Mouse (Mus musculus): Measurements from ENCODE around the gene Cyld. TPM values are rescaled to one million over a fixed set of nuclear protein-coding genes. Genes with fewer than 3 reads are reported as not detected.

The Cyld gene
- polyA plus RNA-seq, 1 experiment from 2014 or later: 9.5 TPM

GRCm38 (mm10) chr8:88701611-88702010 lies 4.8 kb downstream of the Cyld start:
- Histone ChIP-seq H3K4me3 (ENCODE audit: low read depth, low read length) (no peak overlapping the region), H3K36me3 (ENCODE audit: insufficient read depth, low read length) (no peaks in the 10 kb centered on the region), H3K27ac (ENCODE audit: low read length) (no peak overlapping the region), H3K4me1 (ENCODE audit: insufficient read depth, low read depth, low read length) (no peaks in the 10 kb centered on the region; the same call in 1 of the 2 replicates), H3K4me2 (replicated peaks; ENCODE audit: low read depth, low read length) (no peak overlapping the region), H3K9me3 (ENCODE audit: low read length) (no peaks in the 10 kb centered on the region), H3K27me3 (replicated peaks; ENCODE audit: insufficient read depth, low read length) (no peaks in the 10 kb centered on the region), H3K9ac (replicated peaks; ENCODE audit: low read depth) (no peak overlapping the region)
- DNase-seq (ENCODE audit: low spot score) (peak; percentile 29), ATAC-seq (no peak)
- peak; percentile 57 for TF ChIP-seq CTCF (IDR thresholded peaks at IDR 0.05)
- TF ChIP-seq EP300 (IDR thresholded peaks at IDR 0.05): no peak
- WGBS: 25% methylated on average over 2 of the region's 2 CpGs

- ATAC-seq: no peak
- WGBS: 81% methylated on average over 3 of the region's 3 CpGs
- H3K27ac ChIP-seq (ENCODE audit: low read length): no peak overlapping the region
Observed at GRCm38 (mm10) chr8:88702816-88703215, 6.0 kb downstream of the Cyld start.

GRCm38 (mm10) chr8:88723256-88723963 lies 26.6 kb downstream of the Cyld start:
- H3K36me3 ChIP-seq (ENCODE audit: insufficient read depth, low read length): peaks cover 2% of the 10 kb centered on the region; the same call in 1 of the 2 replicates
- no peak overlapping the region for H3K9ac ChIP-seq (replicated peaks; ENCODE audit: low read depth)
- DNase-seq (ENCODE audit: low spot score) (no peak), ATAC-seq (no peak)
- H3K9me3 ChIP-seq (ENCODE audit: low read length): no peaks in the 10 kb centered on the region
- no peaks in the 10 kb centered on the region for H3K4me1 ChIP-seq (ENCODE audit: insufficient read depth, low read depth, low read length)
- H3K4me3 ChIP-seq (ENCODE audit: low read depth, low read length): no peak overlapping the region
- H3K27ac ChIP-seq (ENCODE audit: low read length): no peak overlapping the region
- WGBS: 94% methylated on average over 2 of the region's 2 CpGs
- no peaks in the 10 kb centered on the region for H3K27me3 ChIP-seq (replicated peaks; ENCODE audit: insufficient read depth, low read length)
- H3K4me2 ChIP-seq (replicated peaks; ENCODE audit: low read depth, low read length): no peak overlapping the region
- TF ChIP-seq EP300 (IDR thresholded peaks at IDR 0.05) (no peak), CTCF (IDR thresholded peaks at IDR 0.05) (no peak)

More at GRCm38 (mm10) chr8:88702816-88703215, 6.0 kb downstream of the Cyld start:
- Histone ChIP-seq H3K4me2 (replicated peaks; ENCODE audit: low read depth, low read length) (no peak overlapping the region), H3K4me1 (ENCODE audit: insufficient read depth, low read depth, low read length) (no peaks in the 10 kb centered on the region; the same call in 1 of the 2 replicates), H3K9me3 (ENCODE audit: low read length) (no peaks in the 10 kb centered on the region), H3K9ac (replicated peaks; ENCODE audit: low read depth) (no peak overlapping the region), H3K4me3 (ENCODE audit: low read depth, low read length) (no peak overlapping the region), H3K27me3 (replicated peaks; ENCODE audit: insufficient read depth, low read length) (no peaks in the 10 kb centered on the region), H3K36me3 (ENCODE audit: insufficient read depth, low read length) (no peaks in the 10 kb centered on the region)
- TF ChIP-seq EP300 (IDR thresholded peaks at IDR 0.05) (no peak), CTCF (IDR thresholded peaks at IDR 0.05) (no peak)
- DNase-seq (ENCODE audit: low spot score): no peak

DNA sequence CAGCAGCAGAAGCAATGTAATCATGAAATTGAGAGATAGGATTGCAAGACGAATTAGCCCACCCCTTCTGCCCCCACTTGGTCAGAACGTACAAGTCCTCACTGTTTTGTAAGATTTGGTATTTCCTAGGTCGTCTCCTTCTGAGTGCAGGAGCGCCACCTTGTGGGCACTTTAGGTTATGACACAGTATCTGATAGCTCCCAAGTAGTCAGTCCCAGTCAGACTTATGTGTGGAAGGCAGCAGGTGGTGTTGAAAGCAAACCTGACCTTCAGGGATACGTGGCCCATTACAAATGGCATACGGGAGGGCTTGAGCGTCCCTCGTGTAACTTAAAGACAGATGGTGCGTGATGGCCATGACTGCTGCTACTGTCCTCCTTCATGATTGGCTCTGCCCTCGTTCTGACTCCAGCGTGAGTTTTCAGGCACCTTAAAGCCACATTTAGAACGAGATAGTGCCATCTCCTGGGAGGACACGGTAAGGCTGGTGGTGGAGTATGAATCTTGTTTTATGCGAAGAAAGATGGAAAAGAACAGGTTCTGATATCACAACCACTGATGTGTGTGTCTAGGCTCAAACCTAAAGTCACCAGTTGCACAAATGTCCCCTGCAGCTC lies 58.5 kb downstream of the Cyld start:
- peak; percentile 90 for ATAC-seq
- Histone ChIP-seq H3K9ac (replicated peaks; ENCODE audit: low read depth) (no peak overlapping the region), H3K27ac (ENCODE audit: low read length) (no peak overlapping the region), H3K36me3 (ENCODE audit: insufficient read depth, low read length) (no peaks in the 10 kb centered on the region), H3K9me3 (ENCODE audit: low read length) (no peaks in the 10 kb centered on the region), H3K27me3 (replicated peaks; ENCODE audit: insufficient read depth, low read length) (no peaks in the 10 kb centered on the region), H3K4me1 (ENCODE audit: insufficient read depth, low read depth, low read length) (no peaks in the 10 kb centered on the region), H3K4me3 (ENCODE audit: low read depth, low read length) (no peak overlapping the region), H3K4me2 (replicated peaks; ENCODE audit: low read depth, low read length) (0 out of 2 replicates have a peak overlapping the region, but pooled peaks have one; percentile 25)
- TF ChIP-seq CTCF (IDR thresholded peaks at IDR 0.05) (peak; percentile 88), EP300 (IDR thresholded peaks at IDR 0.05) (no peak)
- peak; percentile 93 for DNase-seq (ENCODE audit: low spot score)
- WGBS: 2% methylated on average over 14 of the region's 14 CpGs

DNA sequence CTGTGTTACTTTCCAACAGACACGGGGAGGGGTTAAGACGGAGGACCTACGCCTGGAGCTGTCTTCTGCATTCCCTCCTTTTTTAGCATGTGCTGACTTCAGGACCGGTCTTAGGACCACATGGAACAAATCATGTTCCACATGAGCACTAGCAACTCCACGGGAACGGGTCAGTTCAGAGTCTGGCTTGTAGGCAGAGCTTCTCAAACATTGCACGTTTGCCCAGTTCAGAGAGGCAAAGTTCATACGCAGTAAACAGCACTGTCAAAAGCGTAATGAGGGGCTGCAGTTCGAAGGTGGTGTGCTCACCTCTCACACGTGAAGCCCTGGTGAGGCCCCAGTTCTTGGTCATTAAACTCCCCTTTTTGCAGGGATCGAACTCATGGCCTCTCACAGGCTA lies 65.2 kb downstream of the Cyld start:
- no peak overlapping the region for H3K27ac ChIP-seq (ENCODE audit: low read length)
- no peaks in the 10 kb centered on the region for H3K27me3 ChIP-seq (replicated peaks; ENCODE audit: insufficient read depth, low read length)
- ATAC-seq (no peak), DNase-seq (ENCODE audit: low spot score) (no peak)
- no peak overlapping the region for H3K4me2 ChIP-seq (replicated peaks; ENCODE audit: low read depth, low read length)
- TF ChIP-seq EP300 (IDR thresholded peaks at IDR 0.05): no peak
- TF ChIP-seq CTCF (IDR thresholded peaks at IDR 0.05): no peak
- no peaks in the 10 kb centered on the region for H3K36me3 ChIP-seq (ENCODE audit: insufficient read depth, low read length)
- WGBS: 78% methylated on average over 12 of the region's 12 CpGs
- no peaks in the 10 kb centered on the region for H3K9me3 ChIP-seq (ENCODE audit: low read length)
- H3K9ac ChIP-seq (replicated peaks; ENCODE audit: low read depth): no peak overlapping the region
- H3K4me3 ChIP-seq (ENCODE audit: low read depth, low read length): no peak overlapping the region
- no peaks in the 10 kb centered on the region for H3K4me1 ChIP-seq (ENCODE audit: insufficient read depth, low read depth, low read length)

- 80% methylated on average over 7 of the region's 7 CpGs for WGBS
- Histone ChIP-seq H3K27me3 (replicated peaks; ENCODE audit: insufficient read depth, low read length) (no peaks in the 10 kb centered on the region), H3K9me3 (ENCODE audit: low read length) (no peaks in the 10 kb centered on the region), H3K4me2 (replicated peaks; ENCODE audit: low read depth, low read length) (no peak overlapping the region), H3K4me1 (ENCODE audit: insufficient read depth, low read depth, low read length) (no peaks in the 10 kb centered on the region), H3K36me3 (ENCODE audit: insufficient read depth, low read length) (no peaks in the 10 kb centered on the region), H3K4me3 (ENCODE audit: low read depth, low read length) (no peak overlapping the region), H3K27ac (ENCODE audit: low read length) (no peak overlapping the region), H3K9ac (replicated peaks; ENCODE audit: low read depth) (no peak overlapping the region)
- ATAC-seq (no peak), DNase-seq (ENCODE audit: low spot score) (no peak)
- no peak for TF ChIP-seq CTCF (IDR thresholded peaks at IDR 0.05)
Observed at GRCm38 (mm10) chr8:88771241-88771640, 74.4 kb downstream of the Cyld start.
